Mouse (Mus musculus): ENCODE measurements around the gene Casc3. TPM values are rescaled to one million over a fixed set of nuclear protein-coding genes. Genes with fewer than 3 reads are reported as not detected.
A peak's percentile ranks its signal among the peaks of the same experiment; 100 is the strongest.

Gene Casc3
- total and polyA plus RNA-seq, 3 experiments: 14.4 to 71.7 (median 16.7) TPM

DNA sequence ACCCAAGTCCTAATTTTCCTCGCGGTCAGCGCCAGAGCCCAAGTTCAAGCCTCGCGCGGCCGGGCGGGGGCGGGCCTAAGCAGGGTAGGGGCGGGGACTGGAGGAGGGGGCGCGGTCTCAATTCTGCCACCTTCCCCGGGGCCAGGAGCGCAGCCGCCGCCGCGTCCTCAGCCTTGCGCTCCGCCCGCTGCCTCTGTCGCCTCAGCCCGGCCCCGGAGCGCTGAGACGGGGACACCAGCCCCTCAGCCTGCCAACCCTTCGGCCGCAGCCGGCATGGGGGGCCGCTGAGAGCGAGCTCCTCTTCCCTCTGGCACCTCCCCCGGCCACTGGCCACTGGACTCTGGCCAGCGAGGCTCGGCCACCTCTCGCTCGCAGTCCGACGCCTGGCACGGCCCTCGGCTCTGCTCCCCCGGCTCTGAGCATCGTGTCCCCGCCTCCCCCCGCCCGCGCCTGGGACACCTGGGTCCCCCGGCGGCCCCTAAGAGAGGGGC lies 32.0 kb downstream of the Casc3 start, which contains the start of gene Rapgefl1 (continued):
- TF ChIP-seq IRF4 (IDR thresholded peaks at IDR 0.05; ENCODE audit: low read depth, low read length): no peak
- TF ChIP-seq NELFE (IDR thresholded peaks at IDR 0.05; ENCODE audit: low read depth, low read length): 0 out of 2 replicates have a peak, but pooled peaks have one; percentile 24
- TF ChIP-seq RCOR1 (conservative IDR thresholded peaks at IDR 0.05; ENCODE audit: low read depth, low read length): no peak
- no peak; the same call in 1 of the 2 replicates for TF ChIP-seq SIN3A (IDR thresholded peaks at IDR 0.05; ENCODE audit: low read length)
- no peak for TF ChIP-seq GABPA (IDR thresholded peaks at IDR 0.05; ENCODE audit: insufficient replicate concordance, low read depth, low read length)

DNA sequence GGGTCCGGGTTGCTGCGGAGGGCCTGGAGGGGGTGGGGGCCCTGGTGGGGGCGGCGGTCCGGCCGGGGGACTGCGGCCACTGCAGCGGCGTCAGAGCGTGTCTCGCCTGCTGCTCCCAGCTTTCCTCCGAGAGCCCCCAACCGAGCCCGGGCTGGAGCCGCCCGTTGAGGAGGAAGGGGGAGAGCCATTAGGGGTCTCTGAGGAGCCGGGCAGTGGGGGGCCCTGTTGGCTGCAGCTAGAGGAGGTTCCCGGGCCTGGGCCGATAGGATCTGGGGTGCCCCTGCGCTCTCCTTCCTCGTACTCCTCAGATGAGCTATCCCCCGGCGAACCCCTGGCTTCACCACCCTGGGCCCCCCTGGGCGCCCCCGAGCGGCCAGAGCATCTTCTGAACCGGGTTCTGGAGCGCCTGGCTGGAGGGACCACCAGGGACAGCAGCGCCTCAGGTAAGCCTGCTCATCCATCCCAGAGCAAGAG lies 32.6 kb downstream of the Casc3 start:
- Histone ChIP-seq H3K4me1 (ENCODE audit: control insufficient read depth in 1 of 2, insufficient read depth in 2 of 2) (peaks cover 5 to 30% of the 10 kb centered on the region in 2 experiments; a peak in 2 of 4 replicates), H3K4me2 (ENCODE audit: insufficient read depth, low read depth, poor library complexity, severe bottlenecking) (peak overlapping the region; percentile 81), H3K9me3 (replicated peaks; ENCODE audit: low read length) (no peaks in the 10 kb centered on the region), H3K79me2 (replicated peaks; ENCODE audit: control insufficient read depth, extremely low read depth, insufficient read depth, poor library complexity, severe bottlenecking) (no peaks in the 10 kb centered on the region), H3K27me3 (replicated peaks) (peaks cover 22% of the 10 kb centered on the region), H3K4me3 (replicated peaks in 1 of 3; ENCODE audit: low read depth in 2 of 3, low read length in 2 of 3, poor library complexity in 1 of 3) (no peak overlapping the region), H3K9ac (ENCODE audit: insufficient read depth, low read depth) (peak overlapping the region; percentile 61; the same call in 1 of the 2 replicates), H3K36me3 (replicated peaks in 1 of 2; ENCODE audit: control insufficient read depth in 1 of 2, insufficient read depth in 1 of 2, low read length in 1 of 2) (peaks cover 20 to 35% of the 10 kb centered on the region in 2 experiments), H3K27ac (ENCODE audit: insufficient read depth, low read depth) (no peak overlapping the region)
- in situ Hi-C loops (cut with MboI; ENCODE audit: low pct_ligation_motif_present, low pct_unique_long_range_greater_than_20kb, low sequenced_read_pairs): no loop called here
- no peak for TF ChIP-seq KAT2A (IDR thresholded peaks at IDR 0.05; ENCODE audit: insufficient replicate concordance, low read length)
- no peak for TF ChIP-seq ELF1 (IDR thresholded peaks at IDR 0.05; ENCODE audit: low read depth, low read length)
- no peak for TF ChIP-seq SMC3 (IDR thresholded peaks at IDR 0.05; ENCODE audit: low read depth, low read length)
- TF ChIP-seq IRF4 (IDR thresholded peaks at IDR 0.05; ENCODE audit: low read depth, low read length): no peak
- TF ChIP-seq GABPA (IDR thresholded peaks at IDR 0.05; ENCODE audit: insufficient replicate concordance, low read depth, low read length): no peak
- no peak for TF ChIP-seq MXI1 (IDR thresholded peaks at IDR 0.05; ENCODE audit: low read depth, low read length)
- TF ChIP-seq POLR2A (IDR thresholded peaks at IDR 0.05; ENCODE audit: low read depth, low read length): no peak
- no peak for TF ChIP-seq EP300 (IDR thresholded peaks at IDR 0.05; ENCODE audit: low read length)
- TF ChIP-seq JUND (conservative IDR thresholded peaks at IDR 0.05; ENCODE audit: low read depth, low read length): no peak
- no peak for TF ChIP-seq UBTF (IDR thresholded peaks at IDR 0.05; ENCODE audit: low read depth, low read length)
- no peak for TF ChIP-seq CTCF (conservative IDR thresholded peaks at IDR 0.05 in 1 of 2, IDR thresholded peaks at IDR 0.05 in 1 of 2; ENCODE audit: low read depth in 2 of 2, low read length in 2 of 2)
- TF ChIP-seq NELFE (IDR thresholded peaks at IDR 0.05; ENCODE audit: low read depth, low read length): no peak
- no peak for TF ChIP-seq ZC3H11A (IDR thresholded peaks at IDR 0.05; ENCODE audit: low read depth, low read length)
- no peak for TF ChIP-seq POLR2AphosphoS2 (IDR thresholded peaks at IDR 0.05; ENCODE audit: low read depth, low read length)
- no peak for TF ChIP-seq MAZ (IDR thresholded peaks at IDR 0.05; ENCODE audit: low read depth, low read length)
- TF ChIP-seq NRF1 (IDR thresholded peaks at IDR 0.05; ENCODE audit: low read depth, low read length): no peak
- no peak for DNase-seq (ENCODE audit: extremely low read depth)
- dilution Hi-C loops (cut with MboI; ENCODE audit: extremely low pct_ligation_motif_present, extremely low pct_unique_long_range_greater_than_20kb, low sequenced_read_pairs): no loop called here

DNA sequence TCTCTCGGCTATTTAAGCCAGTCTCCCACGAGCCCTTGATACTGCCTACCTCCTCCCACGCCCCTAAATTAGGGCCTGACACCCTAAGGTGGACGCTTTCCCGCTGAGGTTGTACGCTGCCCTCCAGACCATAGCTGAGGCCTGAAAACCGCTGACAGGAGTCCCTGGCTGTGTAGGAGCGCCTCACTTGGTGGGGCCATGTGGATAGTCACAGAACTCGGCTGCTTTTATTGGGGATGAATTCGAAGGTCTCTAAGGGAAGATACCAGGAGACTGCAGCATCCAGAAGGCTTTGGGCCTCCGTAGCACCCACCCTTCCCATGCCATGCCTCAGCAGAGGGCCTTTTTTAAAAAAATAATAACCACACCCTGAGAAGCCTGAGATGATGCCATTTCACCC lies 33.2 kb downstream of the Casc3 start:
- dilution Hi-C loops (cut with MboI; ENCODE audit: extremely low pct_ligation_motif_present, extremely low pct_unique_long_range_greater_than_20kb, low sequenced_read_pairs) (no loop called here), in situ Hi-C loops (cut with MboI; ENCODE audit: low pct_ligation_motif_present, low pct_unique_long_range_greater_than_20kb, low sequenced_read_pairs) (no loop called here)
- H3K4me2 ChIP-seq (ENCODE audit: insufficient read depth, low read depth, poor library complexity, severe bottlenecking): no peak overlapping the region
- H3K9me3 ChIP-seq (replicated peaks; ENCODE audit: low read length): no peaks in the 10 kb centered on the region
- no peak overlapping the region for H3K27ac ChIP-seq (ENCODE audit: insufficient read depth, low read depth)
- H3K9ac ChIP-seq (ENCODE audit: insufficient read depth, low read depth): no peak overlapping the region
- TF ChIP-seq PAX5 (IDR thresholded peaks at IDR 0.05; ENCODE audit: low read length) (no peak), TCF12 (IDR thresholded peaks at IDR 0.05; ENCODE audit: low read depth, low read length) (no peak), ZMIZ1 (IDR thresholded peaks at IDR 0.05; ENCODE audit: low read depth, low read length) (no peak), CHD2 (IDR thresholded peaks at IDR 0.05; ENCODE audit: low read length) (no peak), JUN (IDR thresholded peaks at IDR 0.05; ENCODE audit: insufficient read depth, low read depth, low read length) (no peak), CTCF (conservative IDR thresholded peaks at IDR 0.05 in 1 of 2, IDR thresholded peaks at IDR 0.05 in 1 of 2; ENCODE audit: low read depth in 2 of 2, low read length in 2 of 2) (no peak), ETS1 (conservative IDR thresholded peaks at IDR 0.05; ENCODE audit: low read depth, low read length) (no peak), RCOR1 (conservative IDR thresholded peaks at IDR 0.05; ENCODE audit: low read depth, low read length) (no peak), NELFE (IDR thresholded peaks at IDR 0.05; ENCODE audit: low read depth, low read length) (no peak), MYC (IDR thresholded peaks at IDR 0.05; ENCODE audit: low read depth, low read length) (no peak), POLR2AphosphoS2 (IDR thresholded peaks at IDR 0.05; ENCODE audit: low read depth, low read length) (no peak), KAT2A (IDR thresholded peaks at IDR 0.05; ENCODE audit: insufficient replicate concordance, low read length) (no peak), ELF1 (IDR thresholded peaks at IDR 0.05; ENCODE audit: low read depth, low read length) (no peak), IRF4 (IDR thresholded peaks at IDR 0.05; ENCODE audit: low read depth, low read length) (no peak), MAFK (IDR thresholded peaks at IDR 0.05; ENCODE audit: insufficient replicate concordance, low read length) (no peak)
- H3K4me3 ChIP-seq (replicated peaks in 1 of 3; ENCODE audit: low read depth in 2 of 3, low read length in 2 of 3, poor library complexity in 1 of 3): no peak overlapping the region
- H3K27me3 ChIP-seq (replicated peaks): peaks cover 25% of the 10 kb centered on the region
- no peak for DNase-seq (ENCODE audit: extremely low read depth)
- peaks cover 5 to 30% of the 10 kb centered on the region in 2 experiments; a peak in 2 of 4 replicates for H3K4me1 ChIP-seq (ENCODE audit: control insufficient read depth in 1 of 2, insufficient read depth in 2 of 2)
- peaks cover 14 to 28% of the 10 kb centered on the region in 2 experiments for H3K36me3 ChIP-seq (replicated peaks in 1 of 2; ENCODE audit: control insufficient read depth in 1 of 2, insufficient read depth in 1 of 2, low read length in 1 of 2)
- H3K79me2 ChIP-seq (replicated peaks; ENCODE audit: control insufficient read depth, extremely low read depth, insufficient read depth, poor library complexity, severe bottlenecking): no peaks in the 10 kb centered on the region

All from CH12.LX (cell line).